Mouse (Mus musculus): ENCODE results near the gene Erg. TPM values are rescaled to one million over a fixed set of nuclear protein-coding genes. Genes with fewer than 3 reads are reported as not detected.

Erg gene
- 7.2 and 7.6 TPM in 2 replicates for polyA plus RNA-seq (2015; fragmentation: Nextera tagmentation; extraction: Ambion mirVana)

DNA sequence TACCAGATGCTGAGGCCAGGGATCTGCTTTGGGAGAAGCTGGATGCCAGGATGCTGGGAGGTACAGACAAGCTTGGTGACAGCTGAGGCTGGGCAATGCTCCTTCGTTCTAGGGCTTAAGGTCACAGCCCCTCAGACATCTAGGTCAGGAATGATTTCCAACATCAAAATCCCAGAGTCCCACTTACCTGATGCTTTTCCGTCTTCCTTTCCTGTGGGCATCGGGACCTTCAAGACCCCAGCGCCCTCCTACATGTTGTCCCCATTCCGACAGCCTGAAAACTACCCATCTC is at the start of gene Erg:
Gene Erg (minus strand): TSS at position 283 of the 292 bp plus-strand sequence.
- no peak for ATAC-seq (ENCODE audit: extremely low read depth, insufficient number of reproducible peaks, low FRiP score, low TSS enrichment)
- Histone ChIP-seq H3K36me3 (no peaks in the 10 kb centered on the region), H3K9ac (peak within 1 kb of the TSS; percentile 68), H3K4me2 (peak within 1 kb of the TSS; percentile 73), H3K27ac (replicated peaks) (no peak within 1 kb of the TSS), H3K9me3 (no peaks in the 10 kb centered on the region), H3K4me1 (peaks cover 18% of the 10 kb centered on the region), H3K4me3 (peak within 1 kb of the TSS; percentile 52), H3K27me3 (replicated peaks) (peaks cover 75% of the 10 kb centered on the region)
- 10% methylated on average over 5 of the region's 5 CpGs for WGBS

- Histone ChIP-seq H3K4me2 (no peak overlapping the region), H3K9me3 (no peaks in the 10 kb centered on the region), H3K36me3 (no peaks in the 10 kb centered on the region), H3K27ac (replicated peaks) (no peak overlapping the region), H3K4me1 (no peaks in the 10 kb centered on the region), H3K27me3 (replicated peaks) (no peaks in the 10 kb centered on the region; the same call in 1 of the 2 replicates), H3K4me3 (no peak overlapping the region), H3K9ac (no peak overlapping the region)
- 78% methylated on average over 10 of the region's 10 CpGs for WGBS
- no peak for ATAC-seq (ENCODE audit: extremely low read depth, insufficient number of reproducible peaks, low FRiP score, low TSS enrichment)
Measured at GRCm38 (mm10) chr16:95631816-95632215, 45.4 kb upstream of the Erg start.

- ATAC-seq (ENCODE audit: extremely low read depth, insufficient number of reproducible peaks, low FRiP score, low TSS enrichment): no peak
- no peak overlapping the region for H3K27ac ChIP-seq (replicated peaks)
- no peak overlapping the region for H3K4me3 ChIP-seq
- H3K4me2 ChIP-seq: no peak overlapping the region
- H3K4me1 ChIP-seq: no peaks in the 10 kb centered on the region
- H3K36me3 ChIP-seq: no peaks in the 10 kb centered on the region
- H3K27me3 ChIP-seq (replicated peaks): 0 out of 2 replicates have a peak, but pooled peaks cover 5% of the 10 kb centered on the region
- WGBS: 67% methylated on average over 7 of the region's 7 CpGs
- H3K9ac ChIP-seq: no peak overlapping the region
- 0 out of 2 replicates have a peak, but pooled peaks cover 2% of the 10 kb centered on the region for H3K9me3 ChIP-seq
Measured at GRCm38 (mm10) chr16:95623876-95624770, 37.7 kb upstream of the Erg start.

DNA sequence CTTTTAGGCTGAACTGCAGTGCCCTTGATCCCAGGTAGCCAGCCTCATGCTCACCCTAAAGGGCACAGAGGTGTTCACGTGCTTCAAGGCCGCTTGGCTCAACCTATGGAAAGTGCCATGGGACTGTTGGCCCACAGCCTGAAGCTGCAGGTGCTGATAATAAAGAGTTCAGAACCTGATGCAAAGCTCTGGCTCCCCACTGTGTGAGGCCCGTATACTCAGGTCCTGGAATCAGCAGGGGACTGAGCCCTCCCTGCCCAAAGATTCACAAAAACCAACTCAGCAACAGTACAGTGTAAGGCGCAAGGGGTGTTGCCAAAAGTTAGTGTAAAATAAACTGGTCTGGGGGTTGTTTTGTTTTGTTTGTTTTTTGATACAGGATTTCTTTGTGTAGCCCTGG is 36.7 kb upstream of the Erg start:
- Histone ChIP-seq H3K4me3 (no peak overlapping the region), H3K9ac (no peak overlapping the region), H3K27me3 (replicated peaks) (0 out of 2 replicates have a peak, but pooled peaks cover 5% of the 10 kb centered on the region), H3K4me2 (no peak overlapping the region), H3K9me3 (0 out of 2 replicates have a peak, but pooled peaks cover 2% of the 10 kb centered on the region), H3K4me1 (no peaks in the 10 kb centered on the region; the same call in 1 of the 2 replicates), H3K27ac (replicated peaks) (peak overlapping the region; percentile 8; the same call in 1 of the 2 replicates), H3K36me3 (no peaks in the 10 kb centered on the region)
- no peak for ATAC-seq (ENCODE audit: extremely low read depth, insufficient number of reproducible peaks, low FRiP score, low TSS enrichment)
- WGBS: 79% methylated on average over 4 of the region's 4 CpGs

- ATAC-seq (ENCODE audit: extremely low read depth, insufficient number of reproducible peaks, low FRiP score, low TSS enrichment): no peak
- Histone ChIP-seq H3K36me3 (no peaks in the 10 kb centered on the region), H3K4me3 (no peak overlapping the region), H3K4me2 (no peak overlapping the region), H3K9ac (no peak overlapping the region), H3K4me1 (no peaks in the 10 kb centered on the region; the same call in 1 of the 2 replicates), H3K9me3 (0 out of 2 replicates have a peak, but pooled peaks cover 2% of the 10 kb centered on the region), H3K27ac (replicated peaks) (no peak overlapping the region), H3K27me3 (replicated peaks) (peaks cover 9% of the 10 kb centered on the region; the same call in 1 of the 2 replicates)
- WGBS: 59% methylated on average over 4 of the region's 4 CpGs
Measured at GRCm38 (mm10) chr16:95619859-95620325, 33.5 kb upstream of the Erg start.

- H3K9me3 ChIP-seq: 0 out of 2 replicates have a peak, but pooled peaks cover 2% of the 10 kb centered on the region
- no peak overlapping the region for H3K9ac ChIP-seq
- H3K27ac ChIP-seq (replicated peaks): no peak overlapping the region
- H3K4me3 ChIP-seq: no peak overlapping the region
- H3K4me1 ChIP-seq: no peaks in the 10 kb centered on the region; the same call in 1 of the 2 replicates
- 55% methylated on average over 15 of the region's 15 CpGs for WGBS
- H3K27me3 ChIP-seq (replicated peaks): peaks cover 9% of the 10 kb centered on the region; the same call in 1 of the 2 replicates
- peak overlapping the region; percentile 25; the same call in 1 of the 2 replicates for H3K4me2 ChIP-seq
- no peak for ATAC-seq (ENCODE audit: extremely low read depth, insufficient number of reproducible peaks, low FRiP score, low TSS enrichment)
- H3K36me3 ChIP-seq: no peaks in the 10 kb centered on the region
Measured at GRCm38 (mm10) chr16:95618206-95618605, 31.8 kb upstream of the Erg start.

DNA sequence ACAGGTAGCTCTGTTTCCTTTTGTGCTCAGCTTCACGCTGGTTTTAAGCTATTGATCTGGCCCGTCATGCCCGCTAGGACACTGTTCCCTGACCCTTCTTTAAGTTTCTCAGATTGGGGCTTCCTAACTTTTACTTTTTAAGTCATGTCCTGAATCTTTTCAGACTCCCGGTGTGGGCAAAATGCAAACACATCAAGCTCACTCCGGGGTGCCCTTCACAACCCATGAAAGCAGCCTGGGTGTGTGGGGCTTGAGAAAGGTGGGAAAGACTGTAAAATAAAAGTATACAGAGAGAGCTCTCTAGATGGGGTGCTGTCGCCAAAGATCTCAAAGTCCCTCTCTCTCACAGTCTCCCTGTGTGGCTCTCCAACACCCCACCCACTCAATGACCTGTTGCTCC is 31.3 kb upstream of the Erg start:
- H3K4me3 ChIP-seq: no peak overlapping the region
- no peaks in the 10 kb centered on the region for H3K36me3 ChIP-seq
- H3K27me3 ChIP-seq (replicated peaks): peaks cover 9% of the 10 kb centered on the region; the same call in 1 of the 2 replicates
- no peaks in the 10 kb centered on the region; the same call in 1 of the 2 replicates for H3K4me1 ChIP-seq
- H3K9ac ChIP-seq: no peak overlapping the region
- WGBS: 35% methylated on average over 6 of the region's 6 CpGs
- no peak for ATAC-seq (ENCODE audit: extremely low read depth, insufficient number of reproducible peaks, low FRiP score, low TSS enrichment)
- 0 out of 2 replicates have a peak, but pooled peaks cover 2% of the 10 kb centered on the region for H3K9me3 ChIP-seq
- peak overlapping the region; percentile 25; the same call in 1 of the 2 replicates for H3K4me2 ChIP-seq
- no peak overlapping the region for H3K27ac ChIP-seq (replicated peaks)

GRCm38 (mm10) chr16:95615579-95615978 is 29.2 kb upstream of the Erg start:
- Histone ChIP-seq H3K4me1 (no peaks in the 10 kb centered on the region; the same call in 1 of the 2 replicates), H3K9ac (no peak overlapping the region), H3K9me3 (no peaks in the 10 kb centered on the region), H3K36me3 (no peaks in the 10 kb centered on the region), H3K4me2 (no peak overlapping the region), H3K27me3 (replicated peaks) (peaks cover 9% of the 10 kb centered on the region; the same call in 1 of the 2 replicates), H3K4me3 (no peak overlapping the region), H3K27ac (replicated peaks) (no peak overlapping the region)
- ATAC-seq (ENCODE audit: extremely low read depth, insufficient number of reproducible peaks, low FRiP score, low TSS enrichment): no peak
- 32% methylated on average over 6 of the region's 6 CpGs for WGBS

GRCm38 (mm10) chr16:95614482-95614881 is 28.1 kb upstream of the Erg start:
- H3K9me3 ChIP-seq: no peaks in the 10 kb centered on the region
- H3K36me3 ChIP-seq: no peaks in the 10 kb centered on the region
- 90% methylated on average over 2 of the region's 2 CpGs for WGBS
- no peak overlapping the region for H3K27ac ChIP-seq (replicated peaks)
- no peaks in the 10 kb centered on the region; the same call in 1 of the 2 replicates for H3K4me1 ChIP-seq
- H3K4me2 ChIP-seq: no peak overlapping the region
- ATAC-seq (ENCODE audit: extremely low read depth, insufficient number of reproducible peaks, low FRiP score, low TSS enrichment): no peak
- H3K27me3 ChIP-seq (replicated peaks): peaks cover 8% of the 10 kb centered on the region; the same call in 1 of the 2 replicates
- no peak overlapping the region for H3K4me3 ChIP-seq
- no peak overlapping the region for H3K9ac ChIP-seq

DNA sequence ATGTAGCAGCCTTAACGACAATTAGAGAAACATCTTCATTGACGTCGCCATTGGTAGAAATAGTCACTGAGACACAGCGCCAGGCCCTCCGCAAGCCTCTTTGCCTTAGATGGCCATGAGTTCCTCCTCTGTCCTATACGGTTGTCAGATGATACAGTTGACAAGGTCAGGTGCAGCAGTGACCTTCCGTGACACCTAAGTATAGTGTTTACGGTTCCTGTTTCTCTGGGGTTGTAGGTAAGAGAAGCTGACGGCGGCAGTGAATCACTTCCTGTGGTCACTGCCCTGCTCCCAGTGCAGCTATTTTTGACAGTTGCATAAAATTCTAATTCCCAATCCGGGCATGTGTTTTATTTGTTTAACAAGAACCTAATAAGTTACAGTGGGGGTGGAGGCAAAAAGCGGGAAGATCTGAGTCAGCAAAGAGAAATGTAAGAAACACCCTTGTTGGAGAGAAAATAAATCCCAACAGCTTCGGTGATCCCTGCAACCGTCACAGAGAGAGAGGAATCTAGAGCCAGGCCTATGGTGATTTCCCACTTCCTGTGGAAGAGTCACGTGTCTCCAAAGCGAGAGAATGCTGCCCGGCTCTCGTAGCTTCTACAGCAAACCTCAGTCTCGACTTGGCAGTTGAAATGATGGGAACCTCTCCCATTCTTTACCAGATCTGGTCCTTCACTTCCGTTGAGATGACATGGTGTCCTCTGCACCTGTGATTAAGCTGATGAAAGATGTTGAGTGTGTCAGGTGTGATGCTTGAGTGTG is 25.8 kb upstream of the Erg start:
- H3K27ac ChIP-seq (replicated peaks): no peak overlapping the region
- H3K4me1 ChIP-seq: no peaks in the 10 kb centered on the region
- no peaks in the 10 kb centered on the region for H3K27me3 ChIP-seq (replicated peaks)
- no peak for ATAC-seq (ENCODE audit: extremely low read depth, insufficient number of reproducible peaks, low FRiP score, low TSS enrichment)
- no peak overlapping the region for H3K4me2 ChIP-seq
- WGBS: 70% methylated on average over 20 of the region's 20 CpGs
- H3K9me3 ChIP-seq: no peaks in the 10 kb centered on the region
- no peaks in the 10 kb centered on the region for H3K36me3 ChIP-seq
- H3K9ac ChIP-seq: no peak overlapping the region
- H3K4me3 ChIP-seq: no peak overlapping the region

DNA sequence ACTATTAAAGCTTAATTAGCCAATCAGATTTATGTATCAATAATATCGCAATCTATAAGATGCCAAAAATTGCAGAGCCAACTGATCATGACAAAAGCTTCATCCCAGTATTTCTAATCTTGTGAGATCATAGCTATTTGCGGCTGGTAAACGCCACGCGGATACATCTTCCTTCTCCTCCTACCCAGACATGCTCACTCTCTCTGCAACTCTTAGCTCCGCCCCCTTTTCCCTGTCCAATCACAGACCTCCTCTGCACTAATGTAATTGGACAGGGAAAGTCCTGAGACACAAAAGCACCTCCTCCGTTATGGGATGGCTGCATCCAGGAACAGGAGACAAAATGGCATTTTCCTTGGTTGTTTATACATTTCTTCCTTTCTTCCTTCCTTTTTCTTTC is 22.2 kb upstream of the Erg start:
- Histone ChIP-seq H3K4me3 (no peak overlapping the region), H3K27me3 (replicated peaks) (0 out of 2 replicates have a peak, but pooled peaks cover 7% of the 10 kb centered on the region), H3K36me3 (no peaks in the 10 kb centered on the region), H3K9ac (no peak overlapping the region), H3K4me2 (no peak overlapping the region), H3K4me1 (no peaks in the 10 kb centered on the region), H3K9me3 (no peaks in the 10 kb centered on the region), H3K27ac (replicated peaks) (no peak overlapping the region)
- no peak for ATAC-seq (ENCODE audit: extremely low read depth, insufficient number of reproducible peaks, low FRiP score, low TSS enrichment)
- WGBS: 69% methylated on average over 7 of the region's 7 CpGs
